In genomic region chr3:50012012-50012411, GRCm38 (mm10) we compare ENCODE assay signal across 17 mouse cellular contexts.
A peak's percentile ranks its signal among the peaks of the same experiment; 100 is the strongest.
DNase-seq lines count a peak whose midpoint lies in the region; ATAC-seq and TF ChIP-seq lines count a peak whose summit lies in the region.
"Had no signal": no experiment of that assay in that cellular context is flagged by ENCODE, and none has a peak within 500 bp of the region (broad histone marks: within the 10 kb centered on the region; RNA-seq: fewer than 3 reads in every experiment).

No protein-coding gene starts in this region.

- H3K9me3 ChIP-seq in intestine, embryonic 14.5 days (ENCODE audit: control insufficient read depth, low read length), result no peaks in the 10 kb centered on the region
- no peaks in the 10 kb centered on the region for H3K9me3 ChIP-seq in intestine, postnatal 0 days (ENCODE audit: control insufficient read depth)
- no peaks in the 10 kb centered on the region for H3K9me3 ChIP-seq in embryonic facial prominence, embryonic 14.5 days (ENCODE audit: control insufficient read depth, low read length)
- H3K9me3 ChIP-seq: heart, embryonic 13.5 days; midbrain, embryonic 10.5 days had no signal

- no peak overlapping the region for H3K4me3 ChIP-seq in intestine, embryonic 14.5 days (ENCODE audit: low read depth, low read length)
- H3K4me3 ChIP-seq in intestine, postnatal 0 days (ENCODE audit: low read depth, low read length), result no peak overlapping the region
- no peak overlapping the region for H3K4me3 ChIP-seq in embryonic facial prominence, embryonic 14.5 days (ENCODE audit: low read depth, low read length)
- H3K4me3 ChIP-seq: heart, embryonic 13.5 days; layer of hippocampus, adult 2 months; midbrain, embryonic 10.5 days had no signal

- H3K27ac ChIP-seq in intestine, embryonic 14.5 days (ENCODE audit: low read depth), result peak overlapping the region; percentile 44; the same call in 1 of the 2 replicates
- no peak overlapping the region for H3K27ac ChIP-seq in intestine, postnatal 0 days (ENCODE audit: low read depth, low read length)
- H3K27ac ChIP-seq in embryonic facial prominence, embryonic 14.5 days (replicated peaks; ENCODE audit: low read depth, low read length), result peak overlapping the region; percentile 52
- H3K27ac ChIP-seq: heart, embryonic 13.5 days; layer of hippocampus, adult 2 months; midbrain, embryonic 10.5 days had no signal

- WGBS in intestine, embryonic 14.5 days, result 23% methylated on average over 3 of the region's 3 CpGs
- WGBS in intestine, postnatal 0 days, result 42% methylated on average over 3 of the region's 3 CpGs
- WGBS in embryonic facial prominence, embryonic 14.5 days, result 27% methylated on average over 3 of the region's 3 CpGs

- TF ChIP-seq CTCF in intestine, postnatal 0 days (IDR thresholded peaks at IDR 0.05; ENCODE audit: low read depth), result no peak

- H3K4me1 ChIP-seq in intestine, embryonic 14.5 days (replicated peaks; ENCODE audit: control insufficient read depth, insufficient read depth, low read length), result peaks cover 7% of the 10 kb centered on the region; the same call in 1 of the 2 replicates
- H3K4me1 ChIP-seq in intestine, postnatal 0 days (replicated peaks; ENCODE audit: control insufficient read depth, insufficient read depth, low read length), result no peaks in the 10 kb centered on the region
- peaks cover 8% of the 10 kb centered on the region for H3K4me1 ChIP-seq in embryonic facial prominence, embryonic 14.5 days (ENCODE audit: control insufficient read depth, insufficient read depth, low read length)

- H3K27me3 ChIP-seq in intestine, embryonic 14.5 days (replicated peaks; ENCODE audit: control insufficient read depth, insufficient read depth, low read length), result no peaks in the 10 kb centered on the region
- no peaks in the 10 kb centered on the region for H3K27me3 ChIP-seq in intestine, postnatal 0 days (replicated peaks; ENCODE audit: control insufficient read depth, insufficient read depth, low read length)
- no peaks in the 10 kb centered on the region for H3K27me3 ChIP-seq in embryonic facial prominence, embryonic 14.5 days (replicated peaks; ENCODE audit: control insufficient read depth, insufficient read depth, low read length)
- H3K27me3 ChIP-seq: CH12.LX; heart, embryonic 13.5 days; Patski had no signal

- H3K9ac ChIP-seq in intestine, embryonic 14.5 days (ENCODE audit: low read length), result no peak overlapping the region
- no peak overlapping the region for H3K9ac ChIP-seq in intestine, postnatal 0 days (ENCODE audit: low read depth, low read length)
- no peak overlapping the region for H3K9ac ChIP-seq in embryonic facial prominence, embryonic 14.5 days (ENCODE audit: low read depth, low read length)
- H3K9ac ChIP-seq: heart, embryonic 13.5 days had no signal

- no peak for ATAC-seq in intestine, embryonic 14.5 days (replicated peaks; ENCODE audit: low FRiP score, low TSS enrichment, low read depth)
- ATAC-seq in intestine, postnatal 0 days, result no peak
- peak; percentile 63 for ATAC-seq in embryonic facial prominence, embryonic 14.5 days (ENCODE audit: low read depth)
- ATAC-seq: hindbrain, embryonic 16.5 days; Patski had no signal

- H3K4me2 ChIP-seq in intestine, embryonic 14.5 days (ENCODE audit: low read length), result no peak overlapping the region
- H3K4me2 ChIP-seq in intestine, postnatal 0 days (replicated peaks; ENCODE audit: low read depth), result no peak overlapping the region
- H3K4me2 ChIP-seq in embryonic facial prominence, embryonic 14.5 days (ENCODE audit: low read depth, low read length), result no peak overlapping the region
- H3K4me2 ChIP-seq: heart, embryonic 13.5 days; liver, embryonic 11.5 days had no signal

- no peak for DNase-seq in intestine, embryonic 14.5 days (ENCODE audit: low spot score)
- DNase-seq in lung, postnatal 36 days, result peak; percentile 2
- DNase-seq in lung, postnatal 14 days, result no peak
- peak; percentile 82 for DNase-seq in embryonic facial prominence, embryonic 14.5 days (ENCODE audit: low spot score)
- DNase-seq in ovary, postnatal 14 days (ENCODE audit: low spot score), result no peak
- no peak for DNase-seq in urinary bladder, postnatal 25 days (ENCODE audit: low spot score)
- DNase-seq: cerebellum, adult 11 months; right cerebral cortex, postnatal 14 days; thymus, adult 2 months had no signal

- H3K36me3 ChIP-seq in intestine, embryonic 14.5 days (ENCODE audit: control insufficient read depth, insufficient read depth, low read length), result no peaks in the 10 kb centered on the region
- no peaks in the 10 kb centered on the region for H3K36me3 ChIP-seq in intestine, postnatal 0 days (ENCODE audit: control insufficient read depth, insufficient read depth)
- H3K36me3 ChIP-seq in embryonic facial prominence, embryonic 14.5 days (ENCODE audit: control insufficient read depth, insufficient read depth, low read length), result no peaks in the 10 kb centered on the region
- H3K36me3 ChIP-seq: heart, embryonic 13.5 days; midbrain, embryonic 10.5 days had no signal

Comparison
In these comparisons a context has a peak if more than half of its experiments do, and no peak if none do; other contexts are left out.
1. DNase-seq: peak in lung, postnatal 36 days (single experiment) and embryonic facial prominence, embryonic 14.5 days (single experiment); none in intestine, embryonic 14.5 days (single experiment), lung, postnatal 14 days (single experiment), ovary, postnatal 14 days (single experiment) and urinary bladder, postnatal 25 days (single experiment).